In the genomic region with DNA sequence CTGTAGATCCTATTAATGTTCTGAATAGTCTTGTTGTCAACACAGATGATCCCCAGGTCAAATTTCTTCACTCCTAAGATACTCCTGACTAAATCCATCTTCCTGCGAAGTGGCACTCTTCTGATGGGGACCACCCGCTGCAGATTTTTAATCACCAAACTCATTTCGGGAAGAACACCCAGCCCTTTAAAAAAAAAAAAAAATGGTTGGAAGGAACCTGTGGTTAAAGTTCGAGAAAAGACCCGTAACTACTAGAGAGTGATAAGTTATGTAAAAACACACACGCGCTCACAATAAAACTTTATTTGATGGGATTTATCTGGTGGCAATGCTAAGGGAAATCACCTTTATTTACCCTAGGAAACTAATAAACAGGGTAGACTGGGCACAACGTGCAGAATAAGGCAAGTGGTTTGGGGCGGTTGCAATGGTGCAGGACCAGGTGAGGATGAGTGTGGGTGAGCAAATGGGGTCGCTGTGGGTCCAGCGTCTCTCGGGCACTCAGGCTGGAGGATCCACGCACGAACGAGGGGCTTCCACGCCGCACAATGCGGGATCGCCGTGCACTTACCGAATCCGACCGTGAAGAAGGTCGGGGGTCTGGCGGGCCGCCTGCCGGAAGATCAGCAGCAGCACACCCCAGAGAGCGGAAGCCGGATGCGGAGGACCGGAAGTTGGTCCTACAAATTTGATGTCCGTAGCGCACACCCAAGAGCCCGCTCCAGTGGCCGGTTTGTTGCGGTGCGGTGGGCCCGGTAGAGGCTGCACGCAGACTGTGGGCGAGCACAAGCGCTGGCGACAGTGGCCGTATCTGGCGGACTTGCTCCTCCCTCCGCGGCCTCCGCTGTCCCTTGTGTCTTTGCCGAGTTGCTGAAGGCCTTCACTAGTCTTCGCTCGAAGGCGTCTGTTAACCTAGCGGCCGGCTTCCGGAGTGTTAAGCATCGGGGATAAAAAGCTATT, we compare ENCODE assay signal across 8 mouse cellular contexts. TPM values are rescaled to one million over a fixed set of nuclear protein-coding genes. Genes with fewer than 3 reads are reported as not detected.
DNase-seq lines count a peak whose midpoint lies in the region; ATAC-seq and TF ChIP-seq lines count a peak whose summit lies in the region.

Gene Mcm3ap, plus strand, starts transcription at position 725 of the 960 bp plus-strand sequence.
Gene Ybey, minus strand, starts transcription at position 912 of the 960 bp plus-strand sequence.

- ATAC-seq in frontal cortex, adult (ENCODE audit: low TSS enrichment) = peak; percentile 97
- peak; percentile 98 for ATAC-seq in lung, postnatal 0 days

- peak within 1 kb of the TSS; percentile 94 for H3K27ac ChIP-seq in hindbrain, embryonic 10.5 days
- peak within 1 kb of the TSS; percentile 85 for H3K27ac ChIP-seq in lung, postnatal 0 days (ENCODE audit: low read length)

- no peaks in the 10 kb centered on the region for H3K9me3 ChIP-seq in hindbrain, embryonic 10.5 days
- H3K9me3 ChIP-seq in lung, postnatal 0 days (ENCODE audit: low read length) = no peaks in the 10 kb centered on the region

- H3K27me3 ChIP-seq in hindbrain, embryonic 10.5 days (ENCODE audit: insufficient read depth, poor library complexity, severe bottlenecking) = no peaks in the 10 kb centered on the region
- H3K27me3 ChIP-seq in lung, postnatal 0 days (replicated peaks; ENCODE audit: insufficient read depth, low read length) = no peaks in the 10 kb centered on the region

- peak within 1 kb of the TSS; percentile 88 for H3K9ac ChIP-seq in lung, postnatal 0 days (replicated peaks; ENCODE audit: low read depth)

- 2% methylated on average over 55 of the region's 55 CpGs for WGBS in hindbrain, embryonic 10.5 days
- 1% methylated on average over 53 of the region's 55 CpGs for WGBS in lung, postnatal 0 days

- TF ChIP-seq EP300 in lung, postnatal 0 days (IDR thresholded peaks at IDR 0.05) = no peak

- H3K4me2 ChIP-seq in lung, postnatal 0 days (replicated peaks; ENCODE audit: low read depth, low read length) = peak within 1 kb of the TSS; percentile 70

- DNase-seq in MEL-GATA-1-ER (ENCODE audit: extremely low read depth, low read depth) = peak; percentile 85
- DNase-seq in cerebellum, adult 8-10 months = peak; percentile 87
- DNase-seq in hindbrain, embryonic 10.5 days (ENCODE audit: low spot score) = peak; percentile 92
- peak; percentile 86 for DNase-seq in layer of hippocampus, adult 9-11 months
- DNase-seq in lung, postnatal 0 days (ENCODE audit: low spot score) = peak; percentile 93
- peak; percentile 77 for DNase-seq in ovary, postnatal 14 days (ENCODE audit: low spot score)
- peak; percentile 86 for DNase-seq in thymus, postnatal 14 days

- H3K36me3 ChIP-seq in hindbrain, embryonic 10.5 days = peaks cover 61% of the 10 kb centered on the region
- no peaks in the 10 kb centered on the region; the same call in 1 of the 2 replicates for H3K36me3 ChIP-seq in lung, postnatal 0 days (ENCODE audit: insufficient read depth, low read length)

- peaks cover 11% of the 10 kb centered on the region for H3K4me1 ChIP-seq in hindbrain, embryonic 10.5 days (replicated peaks)
- H3K4me1 ChIP-seq in lung, postnatal 0 days (ENCODE audit: insufficient read depth, low read depth, low read length) = no peaks in the 10 kb centered on the region

- peak; percentile 64 for TF ChIP-seq CTCF in lung, postnatal 0 days (IDR thresholded peaks at IDR 0.05)

- peak within 1 kb of the TSS; percentile 84 for H3K4me3 ChIP-seq in hindbrain, embryonic 10.5 days
- peak within 1 kb of the TSS; percentile 86 for H3K4me3 ChIP-seq in lung, postnatal 0 days (ENCODE audit: low read depth, low read length)

RNA-seq across cellular contexts. Expression of gene Mcm3ap, which starts in this region (rescaled TPM):
- polyA plus RNA-seq in hindbrain, embryonic 10.5 days (2016; fragmentation: Nextera tagmentation; extraction: Ambion mirVana) = 72.0 and 74.4 TPM in 2 replicates
- polyA plus RNA-seq in lung, postnatal 0 days (2015; fragmentation: Nextera tagmentation; extraction: Ambion mirVana) = 41.9 and 46.0 TPM in 2 replicates

RNA-seq across cellular contexts. Expression of gene Ybey, which starts in this region (rescaled TPM):
- polyA plus RNA-seq in hindbrain, embryonic 10.5 days (2016; fragmentation: Nextera tagmentation; extraction: Ambion mirVana) = 8.7 and 10.1 TPM in 2 replicates
- 5.4 and 5.9 TPM in 2 replicates for polyA plus RNA-seq in lung, postnatal 0 days (2015; fragmentation: Nextera tagmentation; extraction: Ambion mirVana)

Comparison
In these comparisons a context has a peak if more than half of its experiments do, and no peak if none do; other contexts are left out.
1. Peak in every context shown above with its lines: DNase-seq, ATAC-seq, H3K4me3 ChIP-seq and H3K27ac ChIP-seq.